Comparison of ENCODE assay signal across 11 mouse cellular contexts in the genomic region with DNA sequence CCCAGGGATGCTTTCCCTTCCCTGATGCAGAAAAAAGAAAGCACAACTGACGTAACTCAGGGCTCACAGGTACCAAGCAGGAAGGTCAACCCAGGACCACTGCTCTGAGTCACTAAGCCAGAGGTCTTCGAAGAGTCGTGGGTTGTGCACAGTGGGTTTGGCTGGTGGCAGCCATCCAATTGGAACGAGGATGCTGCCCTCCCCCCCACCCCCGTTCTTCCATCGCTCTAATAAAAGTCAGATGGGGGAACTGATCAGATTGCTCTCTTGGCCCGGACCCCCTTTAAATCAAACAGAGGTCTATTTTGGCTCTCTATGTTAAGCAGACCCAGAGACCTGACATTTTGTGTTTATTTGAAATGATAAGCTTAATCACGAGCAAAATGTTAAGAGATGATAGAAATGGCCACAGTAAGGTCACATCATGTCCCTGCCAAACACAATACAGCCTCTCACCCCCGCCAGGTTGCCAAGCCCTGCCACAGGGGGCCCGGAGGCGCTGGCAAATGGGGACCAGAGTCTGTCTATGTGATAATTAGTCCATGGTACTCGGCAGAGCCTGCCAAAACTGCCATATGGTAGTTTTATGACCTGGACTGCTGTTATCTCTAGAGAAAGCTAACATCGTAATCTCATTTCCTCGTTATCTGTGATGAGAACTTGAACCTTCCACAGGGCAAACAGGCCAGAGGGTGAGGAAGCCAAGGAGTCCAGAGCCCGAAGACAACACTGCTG.
A peak's percentile ranks its signal among the peaks of the same experiment; 100 is the strongest.
DNase-seq lines count a peak whose midpoint lies in the region; ATAC-seq lines count a peak whose summit lies in the region.
"Had no signal": no experiment of that assay in that cellular context is flagged by ENCODE, and none has a peak within 500 bp of the region (broad histone marks: within the 10 kb centered on the region; RNA-seq: fewer than 3 reads in every experiment).

No protein-coding gene starts in this region.

- H3K27ac ChIP-seq in kidney, embryonic 14.5 days (ENCODE audit: low read depth, low read length), result no peak overlapping the region
- H3K27ac ChIP-seq: heart, embryonic 15.5 days; neural tube, embryonic 12.5 days had no signal

- 0 out of 2 replicates have a peak, but pooled peaks cover 9% of the 10 kb centered on the region for H3K4me1 ChIP-seq in kidney, embryonic 14.5 days (ENCODE audit: control insufficient read depth, insufficient read depth, low read length)
- H3K4me1 ChIP-seq: neural tube, embryonic 12.5 days had no signal

- H3K9ac ChIP-seq in kidney, embryonic 14.5 days (ENCODE audit: low read depth, low read length), result no peak overlapping the region
- H3K9ac ChIP-seq: heart, embryonic 15.5 days; neural tube, embryonic 12.5 days had no signal

- no peak overlapping the region for H3K4me3 ChIP-seq in kidney, embryonic 14.5 days (ENCODE audit: low read length)
- H3K4me3 ChIP-seq: heart, embryonic 15.5 days; neural tube, embryonic 12.5 days had no signal

- ATAC-seq in kidney, embryonic 14.5 days (ENCODE audit: low FRiP score, low TSS enrichment), result no peak

- H3K4me2 ChIP-seq in kidney, embryonic 14.5 days (replicated peaks; ENCODE audit: low read depth, low read length), result no peak overlapping the region
- H3K4me2 ChIP-seq: heart, embryonic 15.5 days; neural tube, embryonic 12.5 days had no signal

- peak; percentile 69 for DNase-seq in kidney, adult 11 months
- peak; percentile 40 for DNase-seq in adrenal gland, postnatal 14 days
- DNase-seq in cerebellum, adult 9-11 months, result peak; percentile 85
- peak; percentile 75 for DNase-seq in kidney, postnatal 10 days
- no peak for DNase-seq in layer of hippocampus, adult 8-10 months (ENCODE audit: low spot score in 2 of 2)
- DNase-seq in T-cell, adult 2 months (ENCODE audit: low spot score), result no peak
- DNase-seq in heart, postnatal 25 days (ENCODE audit: low spot score), result no peak
- DNase-seq: lung, postnatal 36 days had no signal

- intact Hi-C loops in heart, postnatal 25 days (cut with DNase I), result no loop called here

- no peaks in the 10 kb centered on the region for H3K9me3 ChIP-seq in kidney, embryonic 14.5 days (ENCODE audit: control insufficient read depth, low read length)
- H3K9me3 ChIP-seq: heart, embryonic 15.5 days; neural tube, embryonic 12.5 days had no signal

- WGBS in kidney, embryonic 14.5 days, result 47% methylated on average over 15 of the region's 15 CpGs

- H3K27me3 ChIP-seq in kidney, embryonic 14.5 days (ENCODE audit: control insufficient read depth, insufficient read depth, low read length), result no peaks in the 10 kb centered on the region
- H3K27me3 ChIP-seq: heart, embryonic 15.5 days; neural tube, embryonic 12.5 days had no signal

- no peaks in the 10 kb centered on the region for H3K36me3 ChIP-seq in kidney, embryonic 14.5 days (ENCODE audit: control insufficient read depth, insufficient read depth, low read length)
- H3K36me3 ChIP-seq: heart, embryonic 15.5 days; neural tube, embryonic 12.5 days had no signal

Comparison
In these comparisons a context has a peak if more than half of its experiments do, and no peak if none do; other contexts are left out.
1. DNase-seq: peak in kidney, adult 11 months (single experiment), adrenal gland, postnatal 14 days (single experiment), cerebellum, adult 9-11 months (single experiment) and kidney, postnatal 10 days (single experiment); none in layer of hippocampus, adult 8-10 months (0 of 2), T-cell, adult 2 months (single experiment) and heart, postnatal 25 days (single experiment).